Mouse (Mus musculus) kidney, adult 2 months (tissue): ENCODE results near the gene Catsperz. TPM values are rescaled to one million over a fixed set of nuclear protein-coding genes. Genes with fewer than 3 reads are reported as not detected.
"Not testable (repeated sequence)": the region's sequence is repeated elsewhere in the genome, so short reads cannot be mapped to it uniquely, and the experiment has no call there.

ENCODE experiments used
- DNase-seq: peaks from one replicate; pipeline ENCODE4 v3.0.0; 2021
- H3K27ac ChIP-seq: fragments of 200-500 bp; 2 replicates; pipeline ENCODE4 v1.5.1; 2012; ENCODE audit warnings: low read depth, low read length, control low read depth, inconsistent platforms; ENCODE audit not compliant: insufficient read depth
- H3K27me3 ChIP-seq: fragments of 200-500 bp; replicated peaks from 2 replicates; pipeline ENCODE4 v1.6.1; 2012; ENCODE audit warnings: mild to moderate bottlenecking, moderate library complexity, low read length, inconsistent platforms; ENCODE audit not compliant: control insufficient read depth, insufficient read depth
- H3K36me3 ChIP-seq: fragments of 200-500 bp; 2 replicates; pipeline ENCODE4 v1.6.1; 2012; ENCODE audit warnings: mild to moderate bottlenecking, moderate library complexity, low read length, inconsistent platforms; ENCODE audit not compliant: control insufficient read depth, insufficient read depth
- H3K4me1 ChIP-seq: fragments of 200-500 bp; 2 replicates; pipeline ENCODE4 v1.6.1; 2011; ENCODE audit warnings: low read length; ENCODE audit not compliant: control insufficient read depth, insufficient read depth
- H3K4me3 ChIP-seq: fragments of 200-500 bp; 2 replicates; pipeline ENCODE4 v1.5.1; 2011; ENCODE audit warnings: mild to moderate bottlenecking, low read depth, low read length, control low read depth; ENCODE audit not compliant: insufficient read depth
- CTCF ChIP-seq: fragments of 200-500 bp; conservative IDR thresholded peaks from 2 replicates; pipeline ENCODE4 v1.5.1; 2011; ENCODE audit warnings: low read depth, mild to moderate bottlenecking, control low read depth, low read length, moderate library complexity, mixed read lengths; ENCODE audit not compliant: insufficient read depth, insufficient read length
- POLR2A ChIP-seq: fragments of 200-500 bp; IDR thresholded peaks from one replicate; pipeline ENCODE4 v1.6.1; 2011; ENCODE audit warnings: low read depth, low read length, control low read depth
- WGBS: fragments of 180-500 bp; shearing (Covaris S2); methylation state at CpG from one replicate; pipeline ENCODE4 v1.1.7; 2018; 5-methylcytosine and 5-hydroxymethylcytosine counted together
- polyA plus RNA-seq: library from polyadenylated mRNA; depleted of rRNA; stranded (reverse); fragments of >200 nt; gene quantifications from 2 replicates; pipeline ENCODE4 v1.2.3, GENCODE M21; 2012

Gene Catsperz
- polyA plus RNA-seq, 1 experiment, result 0.44 TPM

DNA sequence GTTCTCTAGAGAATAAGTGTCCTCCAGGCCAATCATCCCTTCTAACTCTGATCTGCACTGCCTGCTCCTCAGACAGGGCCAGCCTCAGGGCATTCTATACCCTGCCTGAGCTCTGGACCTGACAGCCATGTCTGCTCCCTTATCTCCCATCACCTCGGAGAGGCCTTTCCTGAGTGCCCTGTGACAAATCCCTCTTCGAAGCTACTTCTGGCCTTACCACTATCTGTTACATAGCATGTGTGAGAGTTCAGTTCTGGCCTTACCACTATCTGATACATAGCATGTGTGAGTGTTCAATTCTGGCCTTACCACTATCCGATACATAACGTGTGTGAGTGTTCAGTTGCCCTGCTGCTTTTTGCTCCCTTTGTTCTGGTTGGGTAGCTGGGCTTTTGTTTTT, 9.9 kb downstream of the Catsperz start:
- Histone ChIP-seq H3K4me1 (peaks cover 15% of the 10 kb centered on the region; the same call in 1 of the 2 replicates), H3K27ac (no peak overlapping the region), H3K4me3 (no peak overlapping the region), H3K27me3 (no peaks in the 10 kb centered on the region), H3K36me3 (peaks cover 3% of the 10 kb centered on the region; the same call in 1 of the 2 replicates)
- no peak for TF ChIP-seq POLR2A
- no peak for TF ChIP-seq CTCF
- WGBS, result 79% methylated on average over 4 of the region's 4 CpGs
- DNase-seq, result no peak

- no peak overlapping the region for H3K27ac ChIP-seq
- DNase-seq, result no peak
- no peaks in the 10 kb centered on the region for H3K27me3 ChIP-seq
- 93% methylated on average over 9 of the region's 9 CpGs for WGBS
- peaks cover 14% of the 10 kb centered on the region; the same call in 1 of the 2 replicates for H3K4me1 ChIP-seq
- H3K4me3 ChIP-seq, result no peak overlapping the region
- TF ChIP-seq POLR2A (no peak), CTCF (no peak)
- H3K36me3 ChIP-seq, result peaks cover 3% of the 10 kb centered on the region; the same call in 1 of the 2 replicates
Observed at GRCm38 (mm10) chr19:6914540-6914939, 10.6 kb downstream of the Catsperz start.

- 69% methylated on average over 11 of the region's 11 CpGs for WGBS
- peaks cover 3% of the 10 kb centered on the region; the same call in 1 of the 2 replicates for H3K36me3 ChIP-seq
- no peak overlapping the region for H3K27ac ChIP-seq
- H3K4me3 ChIP-seq, result no peak overlapping the region
- peaks cover 8% of the 10 kb centered on the region; the same call in 1 of the 2 replicates for H3K4me1 ChIP-seq
- no peaks in the 10 kb centered on the region for H3K27me3 ChIP-seq
- no peak for TF ChIP-seq POLR2A
- no peak for TF ChIP-seq CTCF
- no peak for DNase-seq
Observed at GRCm38 (mm10) chr19:6913991-6914390, 11.2 kb downstream of the Catsperz start.

GRCm38 (mm10) chr19:6913036-6913435, 12.1 kb downstream of the Catsperz start:
- no peak overlapping the region for H3K27ac ChIP-seq
- H3K4me1 ChIP-seq, result peaks cover 3% of the 10 kb centered on the region; the same call in 1 of the 2 replicates
- 77% methylated on average over 6 of the region's 6 CpGs for WGBS
- TF ChIP-seq POLR2A (no peak), CTCF (no peak)
- no peak for DNase-seq
- H3K27me3 ChIP-seq, result no peaks in the 10 kb centered on the region
- no peak overlapping the region for H3K4me3 ChIP-seq
- H3K36me3 ChIP-seq, result peaks cover 3% of the 10 kb centered on the region; the same call in 1 of the 2 replicates

DNA sequence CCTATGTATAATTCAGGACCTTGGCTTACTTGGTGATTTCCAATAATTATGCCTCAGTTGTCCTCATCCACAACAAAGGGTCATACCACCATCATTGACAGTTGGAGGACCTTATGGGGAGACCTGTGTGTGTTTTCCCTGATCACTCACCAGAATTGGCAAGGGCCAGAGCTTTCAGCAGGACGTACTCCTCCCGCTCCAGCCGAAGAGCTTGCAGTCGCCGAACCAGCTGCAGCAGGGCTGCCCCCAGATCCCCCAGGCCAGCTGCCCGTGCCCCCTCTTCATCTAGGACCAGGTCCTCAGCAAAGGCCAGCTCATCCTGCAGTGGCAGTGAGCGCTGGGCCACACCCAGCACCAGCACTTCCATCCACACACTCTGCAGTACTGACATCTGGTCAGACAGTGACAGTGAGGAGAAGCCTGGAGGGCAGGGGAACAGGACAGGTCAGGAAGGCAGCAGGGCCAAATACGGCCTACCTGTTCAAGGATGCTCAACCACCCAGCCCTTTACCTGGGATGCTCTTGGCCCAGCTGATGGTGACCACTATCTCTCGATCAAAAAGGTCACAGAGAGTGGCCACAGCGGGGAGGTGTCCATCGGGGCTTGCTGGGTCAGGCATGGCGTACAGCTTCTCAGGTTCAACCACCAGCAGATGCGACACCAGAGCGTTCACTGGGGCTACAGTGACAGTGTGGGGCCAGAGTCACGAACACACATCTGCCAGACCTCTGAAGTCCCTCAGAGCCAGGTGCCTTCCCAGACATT, 12.8 kb downstream of the Catsperz start:
- Histone ChIP-seq H3K4me1 (peaks cover 5% of the 10 kb centered on the region; the same call in 1 of the 2 replicates), H3K27me3 (no peaks in the 10 kb centered on the region), H3K4me3 (no peak overlapping the region), H3K27ac (no peak overlapping the region), H3K36me3 (peaks cover 3% of the 10 kb centered on the region)
- no peak for DNase-seq
- WGBS, result 85% methylated on average over 15 of the region's 15 CpGs
- TF ChIP-seq POLR2A (no peak), CTCF (no peak)

DNA sequence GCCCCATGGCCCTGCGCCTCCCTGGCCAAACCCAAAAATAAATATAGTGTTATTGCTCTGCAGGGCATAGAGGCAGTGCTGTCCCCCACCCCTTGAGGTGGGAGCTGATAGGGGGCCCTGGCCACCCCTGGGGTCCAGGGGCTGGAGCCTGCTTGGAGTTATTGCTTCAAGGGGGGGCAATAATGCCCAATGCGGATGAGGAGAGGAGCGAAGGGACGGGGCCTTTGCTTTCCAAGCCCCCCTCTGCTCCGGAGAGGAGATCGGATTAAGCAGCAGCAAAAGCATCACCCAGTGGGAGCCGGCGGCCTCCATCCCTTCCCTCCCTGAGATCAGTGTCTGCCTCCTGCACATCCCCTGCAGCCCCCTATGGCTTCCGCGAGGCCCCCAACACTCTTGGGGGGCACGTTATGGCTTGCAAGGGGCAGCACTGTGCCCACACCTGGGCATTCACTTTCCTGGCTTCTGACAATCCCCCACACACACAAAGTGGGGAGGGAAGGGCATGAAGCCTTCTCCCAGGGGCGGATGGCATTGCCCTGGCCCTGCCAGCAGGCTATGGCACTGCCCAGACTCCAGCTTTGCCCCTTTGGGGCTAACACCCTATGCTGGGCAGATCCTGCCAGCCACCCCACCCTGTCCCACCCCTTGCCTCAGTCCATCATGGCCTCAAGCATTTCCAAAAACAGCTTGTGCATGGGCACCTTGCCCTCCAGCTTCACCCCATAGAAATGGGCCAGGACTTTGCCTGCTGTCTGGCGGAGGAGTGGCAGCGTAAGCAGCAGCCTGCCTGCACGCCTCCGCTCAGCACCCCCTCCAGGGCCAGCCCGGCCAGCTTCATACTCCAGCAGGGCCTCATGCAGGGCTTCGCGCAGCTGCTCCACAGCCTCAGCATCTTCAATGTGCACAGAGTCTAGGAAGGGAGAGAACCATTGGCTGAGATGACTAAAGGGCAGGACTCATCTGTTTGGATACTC, 13.8 kb downstream of the Catsperz start:
- peaks cover 3% of the 10 kb centered on the region for H3K36me3 ChIP-seq

GRCm38 (mm10) chr19:6910306-6910705, 14.9 kb downstream of the Catsperz start:
- not testable (repeated sequence) for H3K36me3 ChIP-seq, H3K27me3 ChIP-seq
- peak; percentile 77 for DNase-seq
- Histone ChIP-seq H3K27ac (peak overlapping the region; percentile 76), H3K4me1 (peaks cover 19% of the 10 kb centered on the region; the same call in 1 of the 2 replicates), H3K4me3 (peak overlapping the region; percentile 56)
- WGBS, result under 1% methylated on average over 30 of the region's 30 CpGs

More for the DNA sequence above, 13.8 kb downstream of the Catsperz start:
- WGBS, result 76% methylated on average over 19 of the region's 19 CpGs
- Histone ChIP-seq H3K4me3 (no peak overlapping the region), H3K27me3 (no peaks in the 10 kb centered on the region), H3K27ac (no peak overlapping the region), H3K4me1 (peaks cover 12% of the 10 kb centered on the region; the same call in 1 of the 2 replicates)
- no peak for TF ChIP-seq CTCF
- no peak for TF ChIP-seq POLR2A
- DNase-seq, result no peak
